Mouse (Mus musculus) cerebellum, adult 2 months (tissue): ENCODE measurements around the gene Cdc42bpa.

ENCODE experiments used
- CTCF ChIP-seq: fragments of 200-500 bp; IDR thresholded peaks from 2 replicates; pipeline ENCODE4 v1.5.1; 2011; ENCODE audit warnings: low read depth, mild to moderate bottlenecking, control low read depth, low read length, moderate library complexity, borderline replicate concordance; ENCODE audit not compliant: insufficient read depth
- POLR2A ChIP-seq: fragments of 200-500 bp; IDR thresholded peaks from 2 replicates; pipeline ENCODE4 v1.6.1; 2011; ENCODE audit warnings: low read length, control low read depth, borderline replicate concordance; ENCODE audit not compliant: insufficient read depth

DNA sequence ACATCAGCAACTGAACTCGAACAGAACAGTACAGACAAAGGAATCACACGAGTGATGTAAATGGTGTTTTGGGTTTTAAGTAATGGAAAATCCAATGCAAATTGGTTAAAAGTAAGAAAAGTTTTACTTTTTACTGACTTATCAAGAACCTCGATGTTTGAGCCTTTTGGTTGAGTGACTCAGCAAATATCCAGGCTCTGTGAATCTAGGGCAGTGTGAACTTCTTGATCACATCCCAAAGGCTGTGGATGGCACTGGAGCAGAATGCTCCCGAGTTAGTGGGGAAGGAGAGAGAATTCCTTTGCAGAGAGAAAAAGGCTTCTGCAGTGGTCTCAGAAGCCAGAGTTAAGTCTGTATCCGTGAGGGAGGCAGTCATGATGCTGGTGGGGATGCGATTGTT lies 14.7 kb downstream of the Cdc42bpa start:
- TF ChIP-seq CTCF (no peak), POLR2A (no peak)
